Mouse (Mus musculus): Measurements from ENCODE around the gene Prr15.

DNA sequence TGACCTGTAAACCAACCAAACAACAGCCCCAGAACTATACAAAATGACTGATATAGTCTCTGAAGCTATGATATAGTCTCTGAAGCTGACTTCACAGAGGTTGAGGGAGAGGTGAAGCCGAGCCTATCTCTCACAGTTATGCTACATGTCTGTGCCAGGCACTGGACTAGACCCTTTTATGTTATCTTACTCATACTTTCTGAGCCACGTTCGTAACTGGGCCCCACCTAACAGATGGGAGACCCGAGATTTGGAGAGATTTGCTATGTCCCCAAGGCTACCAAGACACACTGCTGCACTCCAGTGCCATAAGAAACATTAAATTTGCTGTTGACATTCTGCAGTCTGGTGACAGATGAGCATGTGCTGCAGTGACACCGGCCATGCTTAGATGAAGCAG is 41.0 kb downstream of the Prr15 start:
- TF ChIP-seq CTCF (conservative IDR thresholded peaks at IDR 0.05; ENCODE audit: low read length) = no peak
- TF ChIP-seq NANOG (IDR thresholded peaks at IDR 0.05; ENCODE audit: borderline replicate concordance, low read length) = no peak
